Mouse (Mus musculus) C2C12 (cell line): ENCODE results near the gene Krtap3-2. TPM values are rescaled to one million over a fixed set of nuclear protein-coding genes. Genes with fewer than 3 reads are reported as not detected.

ENCODE experiments used
- H3K27me3 ChIP-seq: one replicate; pipeline ENCODE4 v1.6.1; 2011; ENCODE audit not compliant: control insufficient read depth, insufficient read depth, insufficient read length
- H3K36me3 ChIP-seq: one replicate; pipeline ENCODE4 v1.6.1; 2011; ENCODE audit not compliant: control insufficient read depth, insufficient read depth
- H3K4me3 ChIP-seq: one replicate; pipeline ENCODE4 v1.5.1; 2011; ENCODE audit warnings: mild to moderate bottlenecking, control low read depth; ENCODE audit not compliant: poor library complexity, insufficient read depth, severe bottlenecking
- H3K79me2 ChIP-seq: one replicate; pipeline ENCODE4 v1.6.1; 2011; ENCODE audit not compliant: control insufficient read depth, insufficient read depth
- H3K79me3 ChIP-seq: one replicate; pipeline ENCODE4 v1.6.1; 2011; ENCODE audit warnings: low read depth, control low read depth
- H3ac ChIP-seq: one replicate; pipeline ENCODE3; 2011; ENCODE audit warnings: low read depth; ENCODE audit not compliant: control insufficient read depth, insufficient read length
- CEBPB ChIP-seq: IDR thresholded peaks from one replicate; pipeline ENCODE4 v1.6.1; 2011; ENCODE audit warnings: low read depth, mild to moderate bottlenecking, control low read depth, moderate library complexity
- CTCF ChIP-seq: IDR thresholded peaks from one replicate; pipeline ENCODE4 v1.5.1; 2011; ENCODE audit not compliant: control insufficient read depth, insufficient read depth, insufficient read length
- FOSL1 ChIP-seq: IDR thresholded peaks from one replicate; pipeline ENCODE4 v1.8.0; 2011; ENCODE audit warnings: mild to moderate bottlenecking, low read length; ENCODE audit not compliant: poor library complexity, insufficient read depth, severe bottlenecking
- MAX ChIP-seq: IDR thresholded peaks from one replicate; pipeline ENCODE4 v1.6.1; 2011; ENCODE audit warnings: mild to moderate bottlenecking, control low read depth
- MYOD1 ChIP-seq: IDR thresholded peaks from one replicate; pipeline ENCODE4 v1.6.1; 2011; ENCODE audit warnings: low read depth; ENCODE audit not compliant: control insufficient read depth, insufficient read length
- MYOG ChIP-seq: IDR thresholded peaks from one replicate; pipeline ENCODE4 v1.6.1; 2011; ENCODE audit not compliant: control insufficient read depth, insufficient read length; ENCODE audit errors: extremely low read depth
- USF1 ChIP-seq: IDR thresholded peaks from one replicate; pipeline ENCODE4 v1.6.1; 2011; ENCODE audit warnings: low read depth, mild to moderate bottlenecking, control low read depth, moderate library complexity
- polyA plus RNA-seq: library from polyadenylated mRNA; unstranded; fragments of >200 nt; fragmentation: generic; extraction: Trizol; gene quantifications from one replicate; pipeline ENCODE4 v1.2.1, GENCODE M21; 2012; ENCODE audit warnings: missing spikeins

Gene Krtap3-2
- polyA plus RNA-seq, 1 experiment = not detected

DNA sequence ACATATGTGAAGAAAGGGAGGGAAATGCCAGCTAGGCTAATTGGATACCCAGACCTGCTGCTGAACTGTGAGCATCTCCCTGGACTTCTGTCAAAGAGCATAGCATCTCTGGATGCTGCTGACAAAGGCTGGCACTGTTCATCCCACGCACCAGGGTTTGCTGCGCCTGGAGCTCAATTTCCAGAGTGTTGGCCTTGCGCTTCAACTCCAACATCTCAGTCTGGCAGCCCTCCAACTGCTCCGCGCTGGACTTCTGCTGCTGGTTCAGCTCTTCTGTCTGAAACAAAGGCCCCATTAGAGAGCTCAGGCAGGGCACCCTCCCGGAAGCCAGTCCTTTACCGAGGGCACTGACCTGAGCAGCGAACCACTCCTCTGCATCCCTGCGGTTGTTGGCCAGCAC is 16.9 kb downstream of the Krtap3-2 start:
- Histone ChIP-seq H3ac (no peak overlapping the region), H3K4me3 (no peak overlapping the region), H3K36me3 (no peaks in the 10 kb centered on the region), H3K27me3 (no peaks in the 10 kb centered on the region), H3K79me3 (no peaks in the 10 kb centered on the region), H3K79me2 (no peaks in the 10 kb centered on the region)
- TF ChIP-seq USF1 = no peak
- TF ChIP-seq MAX = no peak
- TF ChIP-seq MYOG = no peak
- no peak for TF ChIP-seq FOSL1
- no peak for TF ChIP-seq MYOD1
- no peak for TF ChIP-seq CTCF
- TF ChIP-seq CEBPB = no peak

DNA sequence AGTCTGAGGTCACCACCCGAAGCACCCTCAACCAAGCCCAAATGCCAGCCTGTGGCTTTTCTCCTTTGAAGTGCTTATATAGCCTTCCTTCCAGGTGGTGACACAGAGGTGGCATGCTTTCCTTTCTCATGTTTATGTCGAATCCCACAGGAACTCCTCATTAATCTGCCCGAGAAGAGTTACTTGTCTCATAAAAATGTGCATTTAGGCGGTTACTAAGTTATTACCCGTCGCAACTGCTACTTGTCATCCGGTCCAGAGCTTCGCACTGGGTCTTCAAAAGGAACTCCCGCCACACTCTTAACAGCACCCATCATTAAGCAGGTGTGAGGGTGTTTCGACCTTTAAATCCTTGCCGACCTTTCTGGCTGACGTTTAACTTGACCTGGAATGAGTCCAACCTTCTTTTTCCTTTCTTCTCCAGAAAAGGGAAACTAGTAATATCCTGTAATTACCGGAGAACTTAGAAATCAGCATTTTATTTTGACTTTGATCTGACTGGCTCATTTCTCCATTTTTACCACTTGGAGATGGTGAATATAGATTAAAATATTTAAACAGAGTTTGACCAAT is 35.3 kb downstream of the Krtap3-2 start, which contains the start of gene Krt39:
TSS of gene Krt39 (minus strand) at position 51 of the 573 bp plus-strand sequence.
- Histone ChIP-seq H3K4me3 (no peak within 1 kb of the TSS), H3K79me3 (no peaks in the 10 kb centered on the region), H3ac (no peak within 1 kb of the TSS), H3K79me2 (no peaks in the 10 kb centered on the region), H3K36me3 (no peaks in the 10 kb centered on the region), H3K27me3 (no peaks in the 10 kb centered on the region)
- no peak for TF ChIP-seq MAX
- TF ChIP-seq USF1 = no peak
- TF ChIP-seq MYOG = no peak
- no peak for TF ChIP-seq CEBPB
- TF ChIP-seq CTCF = no peak
- no peak for TF ChIP-seq FOSL1

DNA sequence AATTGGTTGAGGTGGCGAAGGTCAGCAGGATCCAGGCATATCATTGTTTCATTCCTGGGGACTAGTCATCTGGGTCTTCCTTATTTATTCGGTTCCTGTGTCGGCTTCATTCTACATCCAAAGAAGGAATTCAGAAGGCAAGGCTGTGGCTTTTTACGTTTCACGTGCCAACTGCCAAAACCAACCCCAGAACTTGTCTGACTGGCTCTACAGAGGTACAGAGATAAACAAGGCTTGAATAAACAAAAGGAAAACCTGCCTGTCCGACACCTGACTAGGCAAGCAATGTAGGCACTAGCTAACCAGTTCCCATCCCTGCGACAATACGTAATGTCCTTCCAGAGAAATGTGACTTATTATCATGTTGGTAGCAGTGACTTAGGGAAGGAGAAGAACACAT is 42.6 kb downstream of the Krtap3-2 start:
- Histone ChIP-seq H3K36me3 (no peaks in the 10 kb centered on the region), H3K27me3 (no peaks in the 10 kb centered on the region), H3ac (no peak overlapping the region), H3K79me3 (no peaks in the 10 kb centered on the region), H3K79me2 (no peaks in the 10 kb centered on the region), H3K4me3 (no peak overlapping the region)
- TF ChIP-seq MAX (no peak), USF1 (no peak), FOSL1 (no peak), CEBPB (no peak), CTCF (no peak), MYOD1 (no peak), MYOG (no peak)

Other genes starting within 250 kb of the Krtap3-2 start
- not detected for gene Krt25, start 233.9 kb downstream of the Krtap3-2 start, polyA plus RNA-seq
- not detected for gene Krt26, start 218.9 kb downstream of the Krtap3-2 start, polyA plus RNA-seq
- gene Krt27, start 205.7 kb downstream of the Krtap3-2 start, polyA plus RNA-seq = not detected
- 0.02 TPM for gene Krt28, start 181.9 kb downstream of the Krtap3-2 start, polyA plus RNA-seq
- gene Krt10, start 167.5 kb downstream of the Krtap3-2 start, polyA plus RNA-seq = 3.7 TPM
- gene Krt12, start 134.6 kb downstream of the Krtap3-2 start, polyA plus RNA-seq = not detected
- gene Krt20, start 118.7 kb downstream of the Krtap3-2 start, polyA plus RNA-seq = not detected
- gene Krt23, start 63.7 kb downstream of the Krtap3-2 start, polyA plus RNA-seq = not detected
- gene Krt39, start 35.5 kb downstream of the Krtap3-2 start, polyA plus RNA-seq = not detected
- not detected for gene Krt40, start 13.7 kb downstream of the Krtap3-2 start, polyA plus RNA-seq
- gene Krtap3-3, start 6.0 kb downstream of the Krtap3-2 start, polyA plus RNA-seq = not detected
- gene Gm11939, start 2.6 kb upstream of the Krtap3-2 start, polyA plus RNA-seq = not detected
- not detected for gene Krtap3-1, start 9.8 kb upstream of the Krtap3-2 start, polyA plus RNA-seq
- 0.04 TPM for gene Krtap1-5, start 24.2 kb upstream of the Krtap3-2 start, polyA plus RNA-seq
- gene Krtap1-4, start 26.8 kb upstream of the Krtap3-2 start, polyA plus RNA-seq = not detected
- not detected for gene Krtap1-3, start 34.5 kb upstream of the Krtap3-2 start, polyA plus RNA-seq
- not detected for gene Krtap9-3, start 41.3 kb upstream of the Krtap3-2 start, polyA plus RNA-seq
- not detected for gene Gm11938, start 46.5 kb upstream of the Krtap3-2 start, polyA plus RNA-seq
- not detected for gene Gm11937, start 53.3 kb upstream of the Krtap3-2 start, polyA plus RNA-seq
- not detected for gene Krtap2-4, start 58.0 kb upstream of the Krtap3-2 start, polyA plus RNA-seq
- not detected for gene Gm11562, start 63.6 kb upstream of the Krtap3-2 start, polyA plus RNA-seq
- gene Krtap4-1, start 71.4 kb upstream of the Krtap3-2 start, polyA plus RNA-seq = not detected
- gene Krtap4-2, start 78.2 kb upstream of the Krtap3-2 start, polyA plus RNA-seq = not detected
- not detected for gene Krtap4-7, start 87.2 kb upstream of the Krtap3-2 start, polyA plus RNA-seq
- not detected for gene Gm11555, start 93.4 kb upstream of the Krtap3-2 start, polyA plus RNA-seq
- gene Gm11563, start 102.1 kb upstream of the Krtap3-2 start, polyA plus RNA-seq = not detected
- not detected for gene Krtap4-6, start 109.1 kb upstream of the Krtap3-2 start, polyA plus RNA-seq
- gene Gm14190, start 133.9 kb upstream of the Krtap3-2 start, polyA plus RNA-seq = not detected
- gene Gm14180, start 177.4 kb upstream of the Krtap3-2 start, polyA plus RNA-seq = not detected
- not detected for gene Gm11595, start 216.1 kb upstream of the Krtap3-2 start, polyA plus RNA-seq
- gene Krtap4-8, start 223.9 kb upstream of the Krtap3-2 start, polyA plus RNA-seq = not detected
- gene Krtap4-9, start 228.3 kb upstream of the Krtap3-2 start, polyA plus RNA-seq = not detected
- gene Gm11596, start 236.6 kb upstream of the Krtap3-2 start, polyA plus RNA-seq = not detected
- gene Gm11569, start 242.1 kb upstream of the Krtap3-2 start, polyA plus RNA-seq = not detected
- gene Gm11554, start 247.6 kb upstream of the Krtap3-2 start, polyA plus RNA-seq = not detected